Mouse (Mus musculus) left cerebral cortex, postnatal 25 days (tissue): Measurements from ENCODE around the gene AU015836. TPM values are rescaled to one million over a fixed set of nuclear protein-coding genes. Genes with fewer than 3 reads are reported as not detected.
"Not testable (repeated sequence)": the region's sequence is repeated elsewhere in the genome, so short reads cannot be mapped to it uniquely, and the experiment has no call there.

Experiments
- DNase-seq, 2 experiments: peaks; one replicate each; pipeline ENCODE4 v3.0.0; 2022; ENCODE audit warnings: low spot score in 2 of 2, mixed read lengths in 1 of 2
- intact Hi-C: fragments of 180-260 bp; cut with DNase I; formaldehyde crosslinking; loops from one replicate; pipeline ENCODE4 v1.15.1; 2025
- total RNA-seq, 2 experiments: library from RNA; stranded (reverse); gene quantifications; 2 replicates each; pipeline ENCODE4 v1.2.3; 2021

The AU015836 gene
- total RNA-seq = not detected

- no peak for DNase-seq
- intact Hi-C loops = no loop called here
Observed at GRCm38 (mm10) chrX:93968444-93968843, at the start of gene AU015836. AU015836 (plus strand) TSS chrX:93968659.

GRCm38 (mm10) chrX:93919017-93919416 is 49.4 kb upstream of the AU015836 start:
- intact Hi-C loops = no loop called here
- DNase-seq = no peak

GRCm38 (mm10) chrX:93928379-93928778 is 40.1 kb upstream of the AU015836 start:
- no peak for DNase-seq
- intact Hi-C loops = no loop called here

GRCm38 (mm10) chrX:93928794-93929193 is 39.7 kb upstream of the AU015836 start:
- no peak for DNase-seq
- intact Hi-C loops = no loop called here

GRCm38 (mm10) chrX:93931694-93932093 is 36.8 kb upstream of the AU015836 start:
- intact Hi-C loops = no loop called here
- no peak for DNase-seq

GRCm38 (mm10) chrX:93956727-93957126 is 11.7 kb upstream of the AU015836 start:
- intact Hi-C loops = loop anchor here (5.0 kb wide), 1 partner anchor 76 kb away; no protein-coding TSS in a partner anchor

GRCm38 (mm10) chrX:93958502-93958901 is 10.0 kb upstream of the AU015836 start:
- intact Hi-C loops = loop anchor here (5.0 kb wide), 1 partner anchor 74 kb away; no protein-coding TSS in a partner anchor
- no peak for DNase-seq

More at GRCm38 (mm10) chrX:93956727-93957126, 11.7 kb upstream of the AU015836 start:
- DNase-seq = peak in 1 of 2 experiments; percentile 9

- intact Hi-C loops = no loop called here
- no peak for DNase-seq
Observed at GRCm38 (mm10) chrX:93980341-93980740, 11.9 kb downstream of the AU015836 start.

- no peak for DNase-seq
Observed at GRCm38 (mm10) chrX:93982193-93982592, 13.7 kb downstream of the AU015836 start.

GRCm38 (mm10) chrX:93985096-93985495 is 16.6 kb downstream of the AU015836 start:
- DNase-seq, intact Hi-C loops: not testable (repeated sequence)

More at GRCm38 (mm10) chrX:93982193-93982592, 13.7 kb downstream of the AU015836 start:
- intact Hi-C loops = no loop called here

GRCm38 (mm10) chrX:94006991-94007390 is 38.5 kb downstream of the AU015836 start:
- DNase-seq = no peak
- intact Hi-C loops = no loop called here

- intact Hi-C loops = no loop called here
- DNase-seq = no peak
Observed at GRCm38 (mm10) chrX:94009442-94009841, 41.0 kb downstream of the AU015836 start.

- DNase-seq = no peak
- intact Hi-C loops = no loop called here
Observed at GRCm38 (mm10) chrX:94011656-94012173, 43.3 kb downstream of the AU015836 start.

- intact Hi-C loops = no loop called here
- DNase-seq = peak; percentile 5 to 8
Observed at GRCm38 (mm10) chrX:94012479-94013167, 44.2 kb downstream of the AU015836 start.

GRCm38 (mm10) chrX:94016891-94017290 is 48.4 kb downstream of the AU015836 start:
- intact Hi-C loops = no loop called here
- no peak for DNase-seq

GRCm38 (mm10) chrX:94022264-94022874 is 53.9 kb downstream of the AU015836 start:
- DNase-seq = no peak
- intact Hi-C loops = no loop called here

Other genes starting within 250 kb of the AU015836 start
- gene Pdk3, start 136.5 kb upstream of the AU015836 start, total RNA-seq = 10 to 100 TPM; 38.3 to 38.4 TPM
- gene Zfx, start 155.0 kb downstream of the AU015836 start, total RNA-seq = 10 to 100 TPM; 31.3 to 32.1 TPM
- 100 to 1,000 TPM in 1 of 2 experiments, 10 to 100 TPM in 1; 94.0 to 149 TPM for gene Eif2s3x, start 244.2 kb downstream of the AU015836 start, total RNA-seq